7 mouse cellular contexts compared by ENCODE assay signal in genomic region chr10:89461856-89462507, GRCm38 (mm10). TPM values are rescaled to one million over a fixed set of nuclear protein-coding genes. Genes with fewer than 3 reads are reported as not detected.
A peak's percentile ranks its signal among the peaks of the same experiment; 100 is the strongest.
DNase-seq lines count a peak whose midpoint lies in the region; ATAC-seq and TF ChIP-seq lines count a peak whose summit lies in the region.

No protein-coding gene starts in this region.

- TF ChIP-seq CTCF in intestine, postnatal 0 days (IDR thresholded peaks at IDR 0.05; ENCODE audit: low read depth) = peak; percentile 88

- no peak overlapping the region for H3K9ac ChIP-seq in intestine, postnatal 0 days (ENCODE audit: low read depth, low read length)

- no peaks in the 10 kb centered on the region for H3K36me3 ChIP-seq in embryonic facial prominence, embryonic 10.5 days (replicated peaks)
- no peaks in the 10 kb centered on the region; the same call in 1 of the 2 replicates for H3K36me3 ChIP-seq in intestine, postnatal 0 days (ENCODE audit: control insufficient read depth, insufficient read depth)
- H3K36me3 ChIP-seq in midbrain, embryonic 10.5 days = no peaks in the 10 kb centered on the region

- H3K9me3 ChIP-seq in embryonic facial prominence, embryonic 10.5 days = no peaks in the 10 kb centered on the region
- no peaks in the 10 kb centered on the region for H3K9me3 ChIP-seq in intestine, postnatal 0 days (ENCODE audit: control insufficient read depth)
- no peaks in the 10 kb centered on the region for H3K9me3 ChIP-seq in midbrain, embryonic 10.5 days (replicated peaks)

- peak; percentile 86 for DNase-seq in adrenal gland, postnatal 10 days
- peak; percentile 74 for DNase-seq in embryonic facial prominence, embryonic 10.5 days (ENCODE audit: low spot score)
- DNase-seq in heart, adult 11 months = peak; percentile 93
- peak; percentile 87 to 93 for DNase-seq in left cerebral cortex, postnatal 25 days (ENCODE audit: low spot score in 2 of 2)
- DNase-seq in midbrain, embryonic 10.5 days (ENCODE audit: low spot score) = peak; percentile 70
- DNase-seq in right cerebral cortex, postnatal 36 days (ENCODE audit: low spot score in 2 of 2) = peak; percentile 61 to 69

- H3K27me3 ChIP-seq in embryonic facial prominence, embryonic 10.5 days (replicated peaks; ENCODE audit: low read depth, poor library complexity, severe bottlenecking) = no peaks in the 10 kb centered on the region
- H3K27me3 ChIP-seq in intestine, postnatal 0 days (replicated peaks; ENCODE audit: control insufficient read depth, insufficient read depth, low read length) = no peaks in the 10 kb centered on the region
- no peaks in the 10 kb centered on the region for H3K27me3 ChIP-seq in midbrain, embryonic 10.5 days (ENCODE audit: low read depth, poor library complexity, severe bottlenecking)

- H3K4me2 ChIP-seq in intestine, postnatal 0 days (replicated peaks; ENCODE audit: low read depth) = no peak overlapping the region; the same call in 1 of the 2 replicates

- 26% methylated on average over 14 of the region's 14 CpGs for WGBS in embryonic facial prominence, embryonic 10.5 days
- WGBS in intestine, postnatal 0 days = 10% methylated on average over 14 of the region's 14 CpGs
- 27% methylated on average over 14 of the region's 14 CpGs for WGBS in midbrain, embryonic 10.5 days

- H3K4me1 ChIP-seq in embryonic facial prominence, embryonic 10.5 days = no peaks in the 10 kb centered on the region
- no peaks in the 10 kb centered on the region for H3K4me1 ChIP-seq in intestine, postnatal 0 days (replicated peaks; ENCODE audit: control insufficient read depth, insufficient read depth, low read length)
- H3K4me1 ChIP-seq in midbrain, embryonic 10.5 days = 0 out of 2 replicates have a peak, but pooled peaks cover 4% of the 10 kb centered on the region

- H3K27ac ChIP-seq in embryonic facial prominence, embryonic 10.5 days (replicated peaks) = no peak overlapping the region
- no peak overlapping the region for H3K27ac ChIP-seq in intestine, postnatal 0 days (ENCODE audit: low read depth, low read length)
- peak overlapping the region; percentile 53; the same call in 1 of the 2 replicates for H3K27ac ChIP-seq in midbrain, embryonic 10.5 days (replicated peaks)

- no peak overlapping the region for H3K4me3 ChIP-seq in embryonic facial prominence, embryonic 10.5 days
- H3K4me3 ChIP-seq in intestine, postnatal 0 days (ENCODE audit: low read depth, low read length) = no peak overlapping the region
- no peak overlapping the region for H3K4me3 ChIP-seq in midbrain, embryonic 10.5 days

- intact Hi-C loops in left cerebral cortex, postnatal 25 days (cut with DNase I) = loop anchor here (1.0 to 2.0 kb wide), 2 partner anchors 135 to 168 kb away; no protein-coding TSS in a partner anchor

- ATAC-seq in intestine, postnatal 0 days = no peak

RNA-seq across cellular contexts. Expression of gene Gas2l3, which starts 18.2 kb away (rescaled TPM):
- total RNA-seq in adrenal gland, postnatal 10 days (2021) = 10 to 100 TPM in 1 of 2 experiments, 1 to 10 TPM in 1; 6.8 to 13.3 TPM
- 14.2 and 16.8 TPM in 2 replicates for polyA plus RNA-seq in embryonic facial prominence, embryonic 10.5 days (2016; fragmentation: Nextera tagmentation; extraction: Ambion mirVana)
- 5.5 and 5.6 TPM in 2 replicates for polyA plus RNA-seq in intestine, postnatal 0 days (2015; fragmentation: Nextera tagmentation; extraction: Ambion mirVana)
- total RNA-seq in left cerebral cortex, postnatal 25 days (2021) = 1 to 10 TPM; 2.9 to 4.0 TPM
- 18.7 and 19.4 TPM in 2 replicates for polyA plus RNA-seq in midbrain, embryonic 10.5 days (2016; fragmentation: Nextera tagmentation; extraction: Ambion mirVana)
